Mouse (Mus musculus): ENCODE measurements at regions not wholly inside any gene's neighbourhood (a gene's known extent, or its start where the extent isn't known, plus 50 kb on each side); places are given as distances from the start of the nearest gene placed in this dataset.
A peak's percentile ranks its signal among the peaks of the same experiment; 100 is the strongest.

DNA sequence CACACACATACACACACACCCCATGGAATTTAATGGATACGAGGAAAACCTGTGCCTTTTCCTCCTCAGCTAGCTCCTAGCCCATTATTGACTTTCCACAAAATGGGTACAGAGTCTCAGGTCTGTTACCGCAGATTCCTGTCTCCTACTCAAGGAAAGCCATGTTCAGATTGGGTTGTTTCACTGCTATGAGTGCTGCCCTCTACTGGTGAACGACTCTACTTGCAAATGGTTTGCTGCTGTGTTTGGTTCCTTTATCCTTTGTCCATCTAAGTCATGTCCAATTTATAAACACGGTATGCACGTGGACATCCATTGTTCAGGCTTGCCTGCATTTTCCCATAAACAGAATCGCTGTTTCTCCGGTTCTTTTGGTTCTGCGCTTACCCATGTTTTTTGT, 144.4 kb upstream of the Acsl4 start:
- no peak overlapping the region for H3K9ac ChIP-seq (replicated peaks; ENCODE audit: low read depth, low read length)
- ATAC-seq: no peak
- H3K9me3 ChIP-seq (ENCODE audit: control insufficient read depth, low read length): no peaks in the 10 kb centered on the region
- H3K4me3 ChIP-seq (replicated peaks; ENCODE audit: low read length): no peak overlapping the region
- no peak overlapping the region for H3K4me2 ChIP-seq (ENCODE audit: low read length)
- WGBS: 37% methylated on average over 8 of the region's 8 CpGs
- H3K4me1 ChIP-seq (replicated peaks; ENCODE audit: control insufficient read depth, insufficient read depth, low read length): no peaks in the 10 kb centered on the region
- H3K36me3 ChIP-seq (ENCODE audit: control insufficient read depth, insufficient read depth): no peaks in the 10 kb centered on the region
- H3K27ac ChIP-seq (ENCODE audit: low read length): no peak overlapping the region
- H3K27me3 ChIP-seq (replicated peaks; ENCODE audit: control insufficient read depth, insufficient read depth, low read length): no peaks in the 10 kb centered on the region; the same call in 1 of the 2 replicates

DNA sequence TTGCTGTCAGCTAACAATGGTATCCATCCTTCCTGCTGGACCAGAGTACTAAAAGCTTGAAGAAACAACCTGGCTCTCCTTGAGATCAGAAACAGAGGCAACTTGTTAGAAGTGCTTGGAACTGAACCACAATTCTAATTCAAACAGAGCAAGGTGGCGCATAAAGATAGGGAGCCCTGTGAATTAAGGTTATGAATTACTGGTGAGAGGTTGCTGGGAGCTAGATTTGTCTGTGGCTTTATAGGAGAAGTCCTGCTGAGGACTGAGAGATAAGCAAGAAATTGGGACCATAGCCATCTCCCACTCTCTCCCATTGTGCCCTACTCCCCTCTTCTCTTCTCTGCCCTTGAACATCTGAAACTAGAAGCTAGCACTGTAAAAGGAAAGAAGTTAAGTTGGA, 145.2 kb upstream of the Acsl4 start:
- H3K27me3 ChIP-seq (replicated peaks; ENCODE audit: control insufficient read depth, insufficient read depth, low read length): no peaks in the 10 kb centered on the region; the same call in 1 of the 2 replicates
- no peak for ATAC-seq
- no peaks in the 10 kb centered on the region for H3K4me1 ChIP-seq (replicated peaks; ENCODE audit: control insufficient read depth, insufficient read depth, low read length)
- WGBS: 100% methylated on average over 1 of the region's 1 CpGs
- H3K36me3 ChIP-seq (ENCODE audit: control insufficient read depth, insufficient read depth): no peaks in the 10 kb centered on the region
- no peak overlapping the region for H3K27ac ChIP-seq (ENCODE audit: low read length)
- H3K9me3 ChIP-seq (ENCODE audit: control insufficient read depth, low read length): no peaks in the 10 kb centered on the region
- no peak overlapping the region for H3K9ac ChIP-seq (replicated peaks; ENCODE audit: low read depth, low read length)
- no peak overlapping the region for H3K4me3 ChIP-seq (replicated peaks; ENCODE audit: low read length)
- no peak overlapping the region for H3K4me2 ChIP-seq (ENCODE audit: low read length)

DNA sequence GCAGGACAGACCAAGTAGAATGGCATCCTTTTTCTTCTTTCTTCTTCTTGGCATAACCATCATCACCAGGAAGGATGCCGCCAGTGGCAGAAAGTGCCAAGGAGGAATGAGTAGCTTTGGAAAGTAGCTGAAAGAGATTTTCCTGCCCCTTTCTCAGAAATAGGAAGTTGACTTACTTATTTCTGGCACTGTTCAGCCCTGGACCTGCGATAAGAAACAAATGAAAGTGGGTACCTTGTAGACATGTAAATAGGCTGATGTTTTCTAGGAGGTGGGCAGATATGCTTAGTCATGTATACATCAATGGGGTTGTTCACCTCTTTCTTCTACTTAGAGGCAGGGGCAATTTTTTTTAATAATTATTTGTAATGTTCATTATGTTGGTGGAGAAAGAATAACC, 145.3 kb upstream of the Tmem164 start:
- H3K27me3 ChIP-seq (replicated peaks; ENCODE audit: control insufficient read depth, insufficient read depth, low read length): no peaks in the 10 kb centered on the region; the same call in 1 of the 2 replicates
- H3K4me2 ChIP-seq (ENCODE audit: low read length): no peak overlapping the region
- H3K4me3 ChIP-seq (replicated peaks; ENCODE audit: low read length): no peak overlapping the region
- H3K36me3 ChIP-seq (ENCODE audit: control insufficient read depth, insufficient read depth): no peaks in the 10 kb centered on the region
- H3K27ac ChIP-seq (ENCODE audit: low read length): no peak overlapping the region
- ATAC-seq: no peak
- no peak overlapping the region for H3K9ac ChIP-seq (replicated peaks; ENCODE audit: low read depth, low read length)
- no peaks in the 10 kb centered on the region for H3K4me1 ChIP-seq (replicated peaks; ENCODE audit: control insufficient read depth, insufficient read depth, low read length)
- no peaks in the 10 kb centered on the region for H3K9me3 ChIP-seq (ENCODE audit: control insufficient read depth, low read length)
- 86% methylated on average over 2 of the region's 2 CpGs for WGBS

DNA sequence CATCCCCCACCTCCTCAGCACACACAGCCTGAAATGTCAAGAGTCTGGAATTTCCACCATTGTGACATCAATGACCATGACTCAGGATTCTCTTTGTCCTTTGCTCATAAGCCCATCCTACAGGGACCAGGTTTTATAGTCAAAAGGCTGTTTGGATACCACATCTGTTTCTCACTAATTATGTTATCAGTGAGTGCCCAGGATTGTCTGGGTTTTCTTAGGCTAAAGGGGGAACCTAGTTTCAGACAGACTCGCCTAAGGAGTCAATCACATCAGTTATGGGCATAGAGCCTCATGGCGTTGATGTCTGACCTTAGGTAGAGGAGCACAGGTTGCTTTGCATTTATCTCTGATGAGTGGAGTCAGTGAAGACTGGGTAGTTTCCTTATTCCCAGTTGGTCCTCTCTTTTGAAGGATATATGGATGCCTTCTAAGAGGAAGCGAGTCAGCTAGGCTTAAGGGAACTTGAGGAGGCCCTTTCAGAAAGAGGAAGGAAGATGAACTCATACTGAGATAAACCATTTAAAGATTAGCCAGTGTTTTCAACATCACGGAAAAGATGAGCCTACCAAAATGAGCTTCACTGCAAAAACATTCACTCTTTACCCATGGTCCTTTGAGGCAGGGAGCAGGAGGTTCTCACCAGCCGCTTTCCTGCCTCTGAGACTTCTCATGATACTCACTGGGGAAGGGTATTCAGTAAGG, 143.8 kb upstream of the Tmem164 start:
- H3K4me2 ChIP-seq (ENCODE audit: low read length): no peak overlapping the region
- no peak overlapping the region for H3K4me3 ChIP-seq (replicated peaks; ENCODE audit: low read length)
- WGBS: 88% methylated on average over 5 of the region's 5 CpGs
- H3K9ac ChIP-seq (replicated peaks; ENCODE audit: low read depth, low read length): no peak overlapping the region
- H3K9me3 ChIP-seq (ENCODE audit: control insufficient read depth, low read length): no peaks in the 10 kb centered on the region
- no peak for ATAC-seq
- no peaks in the 10 kb centered on the region for H3K36me3 ChIP-seq (ENCODE audit: control insufficient read depth, insufficient read depth)
- H3K27ac ChIP-seq (ENCODE audit: low read length): no peak overlapping the region
- no peaks in the 10 kb centered on the region; the same call in 1 of the 2 replicates for H3K27me3 ChIP-seq (replicated peaks; ENCODE audit: control insufficient read depth, insufficient read depth, low read length)
- no peaks in the 10 kb centered on the region for H3K4me1 ChIP-seq (replicated peaks; ENCODE audit: control insufficient read depth, insufficient read depth, low read length)

DNA sequence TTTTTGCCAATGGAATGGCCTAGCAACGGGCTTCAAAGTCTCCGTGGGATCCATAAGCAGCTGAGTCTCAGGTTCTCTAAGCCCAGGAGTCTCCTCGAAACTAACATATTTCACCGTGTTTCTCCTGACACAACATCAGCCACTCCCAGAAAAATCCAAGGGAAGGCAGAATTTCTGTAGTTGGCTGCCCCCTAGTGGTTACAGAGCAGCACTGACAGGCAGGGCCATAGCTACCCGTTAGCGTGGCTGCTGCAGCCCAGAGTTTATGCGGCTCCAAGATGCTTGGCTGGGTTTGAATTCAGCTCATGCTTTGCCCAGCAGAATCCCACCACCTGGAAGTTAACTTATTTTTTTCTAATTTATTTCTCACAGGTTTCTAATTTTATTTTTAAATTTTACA, 140.9 kb upstream of the Tmem164 start:
- H3K4me2 ChIP-seq (ENCODE audit: low read length): peak overlapping the region; percentile 33

DNA sequence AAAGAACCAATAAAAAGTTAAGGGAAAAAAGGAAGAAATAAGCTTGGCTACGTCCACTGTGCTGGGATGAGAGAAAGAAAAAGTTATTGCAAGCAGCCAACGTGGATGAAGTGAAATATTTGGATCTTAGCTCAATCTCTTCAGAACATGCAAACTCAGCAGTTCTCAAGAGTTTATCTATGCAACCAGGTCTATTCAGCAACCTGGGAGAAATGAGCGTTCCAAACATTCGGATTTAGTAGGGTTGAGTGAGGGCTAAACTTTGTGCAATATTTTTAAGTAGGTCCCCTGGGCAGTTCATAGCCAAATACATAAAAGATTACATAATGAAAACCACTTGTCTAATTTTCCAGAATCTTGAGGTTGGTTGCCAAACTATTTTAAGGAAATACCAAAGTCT, 129.0 kb upstream of the Tmem164 start:
- ATAC-seq: no peak
- no peak overlapping the region for H3K4me2 ChIP-seq (ENCODE audit: low read length)
- WGBS: 79% methylated on average over 4 of the region's 4 CpGs

More for the DNA sequence above, 140.9 kb upstream of the Tmem164 start:
- no peaks in the 10 kb centered on the region for H3K4me1 ChIP-seq (replicated peaks; ENCODE audit: control insufficient read depth, insufficient read depth, low read length)
- H3K27me3 ChIP-seq (replicated peaks; ENCODE audit: control insufficient read depth, insufficient read depth, low read length): no peaks in the 10 kb centered on the region; the same call in 1 of the 2 replicates
- peak; percentile 84 for ATAC-seq
- no peak overlapping the region for H3K4me3 ChIP-seq (replicated peaks; ENCODE audit: low read length)
- no peaks in the 10 kb centered on the region for H3K9me3 ChIP-seq (ENCODE audit: control insufficient read depth, low read length)
- no peaks in the 10 kb centered on the region for H3K36me3 ChIP-seq (ENCODE audit: control insufficient read depth, insufficient read depth)
- no peak overlapping the region for H3K27ac ChIP-seq (ENCODE audit: low read length)
- H3K9ac ChIP-seq (replicated peaks; ENCODE audit: low read depth, low read length): no peak overlapping the region
- WGBS: 17% methylated on average over 7 of the region's 7 CpGs

DNA sequence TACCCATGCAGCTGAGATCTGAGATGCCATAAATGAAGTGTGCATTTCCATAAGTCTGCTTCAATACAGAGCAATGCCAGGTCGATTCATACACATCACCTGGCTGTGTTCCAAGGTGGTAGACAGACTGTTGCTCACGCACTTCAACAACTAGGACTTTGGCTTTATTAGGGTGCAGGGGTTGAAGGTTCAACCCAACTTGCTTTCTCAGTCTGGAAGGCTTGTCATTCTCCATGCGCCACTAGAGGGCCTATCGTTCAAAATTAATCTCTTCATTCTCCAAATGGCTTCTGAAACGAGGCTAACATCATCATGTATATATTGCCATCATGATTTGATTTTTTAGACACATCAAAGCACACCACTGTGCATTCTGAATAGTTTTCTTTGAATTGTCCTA, 127.0 kb upstream of the Tmem164 start:
- 22% methylated on average over 5 of the region's 5 CpGs for WGBS
- Histone ChIP-seq H3K4me1 (replicated peaks; ENCODE audit: control insufficient read depth, insufficient read depth, low read length) (no peaks in the 10 kb centered on the region), H3K4me2 (ENCODE audit: low read length) (no peak overlapping the region), H3K36me3 (ENCODE audit: control insufficient read depth, insufficient read depth) (no peaks in the 10 kb centered on the region), H3K27ac (ENCODE audit: low read length) (no peak overlapping the region), H3K4me3 (replicated peaks; ENCODE audit: low read length) (no peak overlapping the region), H3K9me3 (ENCODE audit: control insufficient read depth, low read length) (no peaks in the 10 kb centered on the region), H3K27me3 (replicated peaks; ENCODE audit: control insufficient read depth, insufficient read depth, low read length) (no peaks in the 10 kb centered on the region), H3K9ac (replicated peaks; ENCODE audit: low read depth, low read length) (no peak overlapping the region)
- no peak for ATAC-seq

More for the DNA sequence above, 129.0 kb upstream of the Tmem164 start:
- Histone ChIP-seq H3K9ac (replicated peaks; ENCODE audit: low read depth, low read length) (no peak overlapping the region), H3K4me3 (replicated peaks; ENCODE audit: low read length) (no peak overlapping the region), H3K27me3 (replicated peaks; ENCODE audit: control insufficient read depth, insufficient read depth, low read length) (no peaks in the 10 kb centered on the region), H3K9me3 (ENCODE audit: control insufficient read depth, low read length) (no peaks in the 10 kb centered on the region), H3K36me3 (ENCODE audit: control insufficient read depth, insufficient read depth) (no peaks in the 10 kb centered on the region), H3K27ac (ENCODE audit: low read length) (no peak overlapping the region), H3K4me1 (replicated peaks; ENCODE audit: control insufficient read depth, insufficient read depth, low read length) (no peaks in the 10 kb centered on the region)

DNA sequence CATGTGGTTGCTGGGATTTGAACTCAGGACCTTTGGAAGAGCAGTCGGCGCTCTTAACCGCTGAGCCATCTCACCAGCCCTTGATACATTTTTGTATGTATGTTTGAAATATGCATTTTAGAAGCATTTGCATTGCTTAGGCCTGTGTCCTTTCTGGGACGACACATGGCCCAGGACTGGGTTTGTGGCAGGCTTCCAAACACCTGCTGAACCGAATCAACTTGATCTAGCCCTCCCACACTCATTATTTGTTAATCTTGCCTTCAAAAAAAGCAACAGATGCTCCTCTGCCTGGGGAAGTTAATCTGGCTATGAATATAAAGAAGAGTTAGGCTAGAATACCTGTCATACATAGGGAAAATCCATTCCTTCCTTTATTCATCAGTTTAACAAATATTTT, 123.7 kb upstream of the Tmem164 start:
- Histone ChIP-seq H3K4me1 (replicated peaks; ENCODE audit: control insufficient read depth, insufficient read depth, low read length) (no peaks in the 10 kb centered on the region), H3K9ac (replicated peaks; ENCODE audit: low read depth, low read length) (no peak overlapping the region), H3K4me2 (ENCODE audit: low read length) (no peak overlapping the region), H3K36me3 (ENCODE audit: control insufficient read depth, insufficient read depth) (no peaks in the 10 kb centered on the region), H3K9me3 (ENCODE audit: control insufficient read depth, low read length) (no peaks in the 10 kb centered on the region), H3K27ac (ENCODE audit: low read length) (no peak overlapping the region), H3K4me3 (replicated peaks; ENCODE audit: low read length) (no peak overlapping the region), H3K27me3 (replicated peaks; ENCODE audit: control insufficient read depth, insufficient read depth, low read length) (no peaks in the 10 kb centered on the region)
- no peak for ATAC-seq
- 62% methylated on average over 5 of the region's 5 CpGs for WGBS

DNA sequence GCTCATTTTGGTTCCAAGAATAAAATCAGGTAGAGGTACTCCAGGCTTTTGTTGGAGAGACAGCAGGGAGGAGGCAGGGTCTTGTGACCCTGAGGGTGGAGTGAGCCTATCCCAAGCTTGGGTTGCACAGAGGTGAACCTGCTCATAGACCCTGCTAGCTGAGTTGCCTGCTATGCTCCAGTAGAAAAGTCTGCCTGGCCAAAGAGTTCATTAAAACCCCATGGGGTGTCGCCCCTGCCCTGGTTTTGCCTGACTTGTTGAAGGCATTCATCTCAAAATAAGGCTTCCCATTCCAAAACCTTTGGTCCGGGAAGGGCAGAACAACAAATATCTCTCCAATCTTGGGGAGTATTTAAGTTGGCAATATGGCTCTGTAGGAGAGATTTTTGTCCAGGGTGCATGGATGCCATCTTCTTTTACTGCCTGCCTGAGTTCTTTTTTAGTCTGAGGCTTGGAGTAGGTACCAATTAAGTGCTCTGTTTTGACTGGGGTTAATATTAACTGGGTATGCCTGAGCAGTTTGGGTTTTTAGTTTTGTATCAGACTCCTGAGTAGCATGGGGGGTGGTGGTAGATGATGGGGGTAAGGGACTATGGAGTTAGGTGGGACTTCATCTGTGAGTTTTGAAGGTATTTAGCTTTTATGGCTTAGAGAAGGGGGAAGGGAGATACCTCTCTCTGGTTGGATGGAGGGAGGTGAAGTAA, 120.8 kb upstream of the Tmem164 start:
- Histone ChIP-seq H3K4me3 (replicated peaks; ENCODE audit: low read length) (no peak overlapping the region), H3K9ac (replicated peaks; ENCODE audit: low read depth, low read length) (no peak overlapping the region), H3K27ac (ENCODE audit: low read length) (no peak overlapping the region), H3K4me2 (ENCODE audit: low read length) (no peak overlapping the region), H3K9me3 (ENCODE audit: control insufficient read depth, low read length) (no peaks in the 10 kb centered on the region), H3K4me1 (replicated peaks; ENCODE audit: control insufficient read depth, insufficient read depth, low read length) (no peaks in the 10 kb centered on the region), H3K27me3 (replicated peaks; ENCODE audit: control insufficient read depth, insufficient read depth, low read length) (no peaks in the 10 kb centered on the region), H3K36me3 (ENCODE audit: control insufficient read depth, insufficient read depth) (no peaks in the 10 kb centered on the region)
- WGBS: 61% methylated on average over 2 of the region's 2 CpGs
- ATAC-seq: no peak

Data from forebrain, embryonic 16.5 days (tissue).